Mouse (Mus musculus) ES-E14 (cell line): ENCODE results near the gene Slf2.

Source experiments
- ZC3H11A ChIP-seq: IDR thresholded peaks from 2 replicates; pipeline ENCODE4 v1.6.1; 2012; ENCODE audit warnings: low read depth, mild to moderate bottlenecking, inconsistent platforms, low read length, borderline replicate concordance
- ZNF384 ChIP-seq: IDR thresholded peaks from 2 replicates; pipeline ENCODE4 v1.6.1; 2012; ENCODE audit warnings: low read depth, low read length, inconsistent platforms

DNA sequence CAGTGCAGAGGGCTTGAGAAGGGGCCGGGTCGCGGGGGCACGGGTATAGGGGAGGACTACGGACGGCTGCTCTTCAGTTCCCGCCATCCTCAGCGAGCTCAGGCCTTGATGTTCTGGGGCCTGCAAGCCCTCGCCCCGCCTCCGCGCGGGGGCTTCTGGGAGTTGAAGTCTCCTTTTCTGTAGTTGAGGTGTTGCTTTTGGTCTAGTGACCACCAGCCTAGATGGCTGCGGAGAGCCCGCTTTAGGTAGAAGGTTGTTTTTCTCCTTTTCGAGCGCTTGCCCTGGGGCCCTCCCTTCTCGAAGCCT, 456 bp downstream of the Slf2 start:
- TF ChIP-seq ZNF384 = no peak
- TF ChIP-seq ZC3H11A = no peak
